Mouse (Mus musculus): ENCODE measurements at regions not wholly inside any gene's neighbourhood (a gene's known extent, or its start where the extent isn't known, plus 50 kb on each side); places are given as distances from the start of the nearest gene placed in this dataset.

DNA sequence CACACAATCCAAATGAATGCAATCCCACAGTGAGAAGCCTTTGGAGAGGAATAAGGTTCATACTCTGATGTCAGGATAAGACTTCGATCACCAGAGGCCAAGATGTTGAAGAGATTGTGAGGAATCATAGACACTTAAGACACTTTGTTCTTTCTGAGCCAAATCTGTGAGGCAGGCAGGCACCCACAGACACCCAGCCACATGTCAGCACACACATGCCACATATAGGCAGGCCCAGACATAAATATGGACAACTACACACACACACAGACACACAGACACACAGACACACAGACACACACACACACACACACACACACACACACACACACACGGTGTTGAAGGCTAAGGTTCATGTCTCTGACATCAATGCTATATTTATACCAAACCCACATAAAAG is 185.1 kb upstream of the Frmd6 start:
- TF ChIP-seq POLR2A (IDR thresholded peaks at IDR 0.05; ENCODE audit: borderline replicate concordance, control insufficient read depth, low read depth, low read length), result no peak
- TF ChIP-seq CTCF (IDR thresholded peaks at IDR 0.05; ENCODE audit: control insufficient read depth, insufficient read depth, low read length), result no peak
